Mouse (Mus musculus) gastrocnemius, postnatal 4 days (tissue): ENCODE data around the gene 6430571L13Rik. TPM values are rescaled to one million over a fixed set of nuclear protein-coding genes. Genes with fewer than 3 reads are reported as not detected.

Experiments
- DNase-seq, 2 experiments: peaks; one replicate each; pipeline ENCODE4 v3.0.0; 2021 to 2022; ENCODE audit warnings: low spot score in 2 of 2, mixed read lengths in 2 of 2
- long read RNA-seq, 2 experiments: library from polyadenylated mRNA; stranded (forward); transcript quantifications; one replicate each; pipeline ENCODE4 v2.0.0; 2021
- total RNA-seq, 2 experiments: library from RNA; stranded (reverse); gene quantifications; 2 replicates each; pipeline ENCODE4 v1.2.3; 2021

Gene 6430571L13Rik
- total RNA-seq: 10 to 100 TPM; 16.9 to 18.1 TPM
- long read RNA-seq, experiment 1, transcript 6430571L13Rik-201 (6 exons, 2,599 nt): major isoform, 18 of 19 reads
- long read RNA-seq, experiment 1, partial matches to known transcripts: 0 of 19 reads
- long read RNA-seq, experiment 1, other reads (novel, unspliced or antisense): 1 of 19 reads
- long read RNA-seq, experiment 2, transcript 6430571L13Rik-201 (6 exons, 2,599 nt): major isoform, 15 of 25 reads
- long read RNA-seq, experiment 2, partial matches to known transcripts: 3 of 25 reads
- long read RNA-seq, experiment 2, other reads (novel, unspliced or antisense): 7 of 25 reads

GRCm38 (mm10) chr9:107340267-107340859 lies at the start of gene 6430571L13Rik:
6430571L13Rik (plus strand) TSS chr9:107340602.
- peak; percentile 85 to 92 for DNase-seq

- peak; percentile 73 to 82 for DNase-seq
These were observed 49.5 kb upstream of the 6430571L13Rik start for GRCm38 (mm10) chr9:107290897-107291296.

- DNase-seq: peak; percentile 71 to 85
These were observed 46.2 kb upstream of the 6430571L13Rik start for GRCm38 (mm10) chr9:107294249-107294648.

- no peak for DNase-seq
These were observed 44.8 kb upstream of the 6430571L13Rik start for GRCm38 (mm10) chr9:107295616-107296015.

DNA sequence AAGGTAGTCTGAATTCAATTTTAAA lies 44.6 kb upstream of the 6430571L13Rik start, which contains the start of gene Cish:
TSS of gene Cish (plus strand) at position 11 of the 25 bp plus-strand sequence.
- no peak for DNase-seq

DNA sequence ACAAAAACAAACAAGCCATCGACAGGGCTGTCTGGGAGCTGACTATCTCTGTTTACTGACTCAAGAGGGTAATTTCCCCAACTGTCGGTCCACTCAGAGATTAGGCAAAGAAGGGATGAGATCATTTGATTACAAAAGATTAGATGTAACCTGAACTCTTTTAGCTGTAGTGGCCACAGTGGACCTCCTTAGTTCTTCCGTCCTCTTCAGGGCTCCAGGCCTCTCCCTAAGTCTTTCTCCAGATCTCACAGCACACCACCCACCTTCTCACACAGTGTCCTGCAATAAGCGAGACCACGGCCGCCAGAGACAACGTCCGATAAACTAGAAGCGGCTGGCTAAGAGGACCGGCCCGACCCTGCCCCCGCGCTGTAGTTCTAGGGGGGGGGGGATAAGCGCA lies 44.4 kb upstream of the 6430571L13Rik start:
- no peak for DNase-seq

DNA sequence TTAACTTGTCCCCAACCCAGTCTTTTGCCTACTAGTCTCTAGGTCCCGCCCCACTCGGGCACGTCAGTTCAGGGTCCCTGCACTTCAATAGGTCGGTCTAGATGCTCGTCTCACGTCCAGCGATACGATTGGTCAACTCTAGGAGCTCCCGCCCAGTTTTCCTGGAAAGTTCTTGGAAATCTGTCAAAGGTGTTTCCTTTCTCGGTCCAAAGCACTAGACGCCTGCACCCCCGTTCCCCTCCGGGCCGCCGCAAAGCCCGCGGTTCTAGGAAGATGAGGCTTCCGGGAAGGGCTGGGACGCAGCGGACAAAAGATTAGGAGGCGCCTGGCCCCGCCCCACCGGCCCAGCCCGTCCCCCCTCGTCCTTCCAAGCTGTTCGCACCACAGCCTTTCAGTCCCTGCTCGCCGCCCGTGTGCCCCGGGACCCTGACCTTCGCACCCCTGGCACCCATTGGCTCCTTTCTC lies 43.9 kb upstream of the 6430571L13Rik start:
- DNase-seq: peak; percentile 77 to 92

DNA sequence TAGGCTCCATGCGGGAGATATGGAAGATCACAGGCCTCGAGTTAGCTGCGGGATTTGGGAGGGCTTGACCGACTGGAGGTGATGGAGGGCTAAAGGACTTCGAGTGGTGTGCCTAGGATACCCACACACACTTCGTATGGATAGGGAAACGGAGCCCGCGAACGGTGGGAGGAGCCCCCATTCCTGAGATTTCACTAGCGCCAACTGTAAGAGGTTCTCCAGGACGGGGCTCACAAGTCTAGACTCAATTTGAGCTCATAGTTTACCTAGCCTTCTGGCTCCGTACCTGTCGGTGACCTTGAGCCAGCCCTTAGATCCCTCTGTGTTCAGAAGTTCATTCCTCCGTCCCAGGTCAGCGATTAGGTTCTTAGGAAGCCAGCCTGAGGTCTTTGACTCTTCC lies 43.3 kb upstream of the 6430571L13Rik start:
- no peak for DNase-seq

DNA sequence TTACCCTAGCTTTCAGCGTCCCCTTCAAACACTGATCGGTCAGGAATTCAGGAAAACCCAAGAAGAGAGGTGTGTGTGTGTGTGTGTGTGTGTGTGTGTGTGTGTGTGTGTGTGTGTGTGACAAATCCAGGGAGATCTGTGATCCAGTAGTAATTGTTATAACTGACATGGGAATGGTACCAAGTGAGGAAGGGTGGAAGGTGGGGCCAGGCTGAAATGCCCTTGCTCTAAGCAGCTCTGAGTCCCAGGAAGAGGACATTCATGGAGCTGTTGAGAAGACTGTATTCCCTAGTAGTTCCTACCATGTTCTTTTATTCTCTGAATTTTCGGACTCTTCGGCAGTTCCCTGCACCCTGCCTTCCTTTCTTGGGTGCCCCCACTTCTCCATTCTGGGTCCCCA lies 42.7 kb upstream of the 6430571L13Rik start:
- no peak for DNase-seq

GRCm38 (mm10) chr9:107298059-107298780 lies 42.2 kb upstream of the 6430571L13Rik start:
- DNase-seq: no peak

- DNase-seq: no peak
These were observed 41.5 kb upstream of the 6430571L13Rik start for GRCm38 (mm10) chr9:107298876-107299275.

DNA sequence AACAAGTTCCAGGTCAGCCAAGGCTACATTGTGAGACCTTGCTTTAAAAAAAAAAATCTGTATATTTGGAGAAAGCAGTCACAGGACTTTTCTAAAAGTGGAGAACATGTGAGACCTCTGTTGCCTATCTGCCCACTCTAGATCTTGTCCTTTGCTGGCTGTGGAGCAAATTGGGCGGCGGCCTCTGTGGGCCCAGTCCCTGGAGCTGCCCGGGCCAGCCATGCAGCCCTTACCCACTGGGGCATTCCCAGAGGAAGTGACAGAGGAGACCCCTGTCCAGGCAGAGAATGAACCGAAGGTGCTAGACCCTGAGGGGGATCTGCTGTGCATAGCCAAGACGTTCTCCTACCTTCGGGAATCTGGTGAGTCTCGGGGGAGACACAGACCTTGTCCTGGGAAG lies 40.6 kb upstream of the 6430571L13Rik start:
- no peak for DNase-seq

DNA sequence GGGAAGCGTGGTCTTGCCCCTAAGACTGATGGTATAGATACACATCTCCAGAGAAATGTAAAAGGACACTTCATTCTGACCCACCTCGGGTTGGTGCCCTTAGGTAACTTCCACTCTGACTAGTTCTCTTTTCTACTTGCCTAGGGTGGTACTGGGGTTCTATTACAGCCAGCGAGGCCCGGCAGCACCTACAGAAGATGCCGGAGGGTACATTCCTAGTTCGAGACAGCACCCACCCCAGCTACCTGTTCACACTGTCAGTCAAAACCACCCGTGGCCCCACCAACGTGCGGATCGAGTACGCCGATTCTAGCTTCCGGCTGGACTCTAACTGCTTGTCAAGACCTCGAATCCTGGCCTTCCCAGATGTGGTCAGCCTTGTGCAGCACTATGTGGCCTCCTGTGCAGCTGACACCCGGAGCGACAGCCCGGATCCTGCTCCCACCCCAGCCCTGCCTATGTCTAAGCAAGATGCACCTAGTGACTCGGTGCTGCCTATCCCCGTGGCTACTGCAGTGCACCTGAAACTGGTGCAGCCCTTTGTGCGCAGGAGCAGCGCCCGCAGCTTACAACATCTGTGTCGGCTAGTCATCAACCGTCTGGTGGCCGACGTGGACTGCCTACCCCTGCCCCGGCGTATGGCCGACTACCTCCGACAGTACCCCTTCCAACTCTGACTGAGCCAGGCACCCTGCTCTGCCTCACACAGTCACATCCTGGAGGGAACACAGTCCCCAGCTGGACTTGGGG lies 40.0 kb upstream of the 6430571L13Rik start:
- DNase-seq: no peak

DNA sequence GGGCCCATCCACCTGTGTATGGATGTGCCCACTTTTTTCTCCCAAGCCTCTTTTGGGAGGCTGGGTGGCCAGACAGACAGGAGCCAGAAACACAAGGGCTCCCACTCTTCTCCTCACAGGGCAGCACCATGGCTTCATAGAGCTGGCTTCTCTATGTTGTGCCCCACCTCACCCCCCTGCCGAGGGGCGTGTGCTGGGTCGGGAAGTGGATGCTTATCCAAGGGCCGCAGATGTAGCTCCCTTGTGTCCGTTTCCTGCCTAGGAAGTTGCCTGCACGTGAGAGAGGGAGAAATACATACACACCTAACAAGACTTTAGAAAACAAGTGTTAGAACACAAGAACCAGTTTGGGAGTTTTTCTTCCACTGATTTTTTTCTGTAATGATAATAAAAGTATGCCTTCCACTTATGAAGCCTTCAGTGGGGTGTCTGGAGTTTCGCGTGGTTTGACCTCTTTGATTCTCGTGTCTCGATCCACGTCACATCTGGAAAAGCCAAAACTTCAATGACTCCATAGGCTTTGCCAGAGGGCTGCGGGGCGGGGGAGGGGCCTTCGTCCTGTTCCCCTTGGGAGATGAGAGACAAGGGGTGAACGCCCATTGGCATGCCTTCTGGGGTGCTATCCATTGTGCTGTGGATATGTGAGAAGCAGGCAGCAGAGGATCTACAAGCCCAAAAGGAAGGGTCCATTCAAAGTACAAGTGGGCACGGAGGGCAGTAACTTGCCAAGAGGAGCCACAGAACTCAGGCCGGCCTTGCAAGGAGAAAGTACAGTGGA lies 38.7 kb upstream of the 6430571L13Rik start:
- DNase-seq: no peak

DNA sequence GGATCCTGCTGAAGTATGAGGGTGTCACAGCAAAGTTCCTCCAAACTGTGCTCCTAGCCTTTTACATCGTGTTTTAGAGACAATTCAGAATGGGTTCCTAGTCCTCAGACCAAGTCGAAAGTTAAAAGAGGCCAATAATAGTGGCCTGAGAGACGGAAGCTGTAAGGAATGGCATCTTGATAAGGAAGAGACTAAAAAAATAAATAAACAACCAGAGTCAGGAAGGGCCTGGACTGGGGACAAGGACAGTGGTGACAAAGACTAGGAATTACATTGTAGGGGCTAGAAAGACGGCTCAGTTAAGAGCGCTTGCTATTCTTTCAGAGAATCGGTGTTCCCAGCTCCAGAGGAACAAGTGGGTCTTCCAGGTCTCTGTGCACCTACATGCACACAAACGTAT lies 37.8 kb upstream of the 6430571L13Rik start:
- no peak for DNase-seq

- no peak for DNase-seq
These were observed 37.1 kb upstream of the 6430571L13Rik start for GRCm38 (mm10) chr9:107303121-107303820.

DNA sequence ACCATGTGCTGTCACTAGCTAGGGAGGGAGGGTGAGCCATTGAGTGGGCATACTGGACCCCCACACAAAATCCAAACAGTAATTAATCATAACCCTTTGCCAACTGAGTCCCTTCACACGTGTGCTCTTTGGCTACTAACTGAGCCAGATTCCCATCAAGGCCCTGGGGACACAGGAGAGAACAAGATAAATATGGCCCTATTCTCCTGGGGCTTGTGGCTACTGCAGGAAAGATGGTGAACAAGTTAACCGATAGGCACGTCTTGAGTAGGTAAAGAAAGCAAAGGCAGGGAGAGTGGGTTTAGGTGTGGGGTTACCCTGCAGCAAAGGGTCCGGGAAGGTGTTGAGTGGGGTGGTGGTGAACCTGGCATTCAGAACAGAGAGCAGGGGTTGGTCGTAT lies 36.5 kb upstream of the 6430571L13Rik start:
- no peak for DNase-seq

GRCm38 (mm10) chr9:107304383-107304782 lies 36.0 kb upstream of the 6430571L13Rik start:
- DNase-seq: no peak

GRCm38 (mm10) chr9:107305012-107305411 lies 35.4 kb upstream of the 6430571L13Rik start:
- DNase-seq: no peak
